Mouse (Mus musculus): ENCODE results near the gene Scn10a.

The Scn10a gene

GRCm38 (mm10) chr9:119575732-119576131 is 143.4 kb downstream of the Scn10a start:
- DNase-seq (ENCODE audit: low spot score in 2 of 2): no peak

- no peak for DNase-seq (ENCODE audit: low spot score in 2 of 2)
Measured at GRCm38 (mm10) chr9:119574366-119574765, 144.8 kb downstream of the Scn10a start.

- DNase-seq (ENCODE audit: low spot score in 2 of 2): no peak
Measured at GRCm38 (mm10) chr9:119573009-119573408, 146.1 kb downstream of the Scn10a start.

- DNase-seq (ENCODE audit: low spot score in 2 of 2): no peak
Measured at GRCm38 (mm10) chr9:119571411-119571888, 147.7 kb downstream of the Scn10a start.

GRCm38 (mm10) chr9:119570652-119571051 is 148.5 kb downstream of the Scn10a start:
- no peak for DNase-seq (ENCODE audit: low spot score in 2 of 2)

- no peak for DNase-seq (ENCODE audit: low spot score in 2 of 2)
Measured at GRCm38 (mm10) chr9:119568732-119569131, 150.4 kb downstream of the Scn10a start.

GRCm38 (mm10) chr9:119567800-119568199 is 151.3 kb downstream of the Scn10a start:
- no peak for DNase-seq (ENCODE audit: low spot score in 2 of 2)

- DNase-seq (ENCODE audit: low spot score in 2 of 2): no peak
Measured at GRCm38 (mm10) chr9:119566214-119566613, 152.9 kb downstream of the Scn10a start.

- DNase-seq (ENCODE audit: low spot score in 2 of 2): no peak
Measured at GRCm38 (mm10) chr9:119564803-119565202, 154.3 kb downstream of the Scn10a start.

GRCm38 (mm10) chr9:119563617-119564016 is 155.5 kb downstream of the Scn10a start:
- no peak for DNase-seq (ENCODE audit: low spot score in 2 of 2)

GRCm38 (mm10) chr9:119562256-119562655 is 156.9 kb downstream of the Scn10a start:
- no peak for DNase-seq (ENCODE audit: low spot score in 2 of 2)

- no peak for DNase-seq (ENCODE audit: low spot score in 2 of 2)
Measured at GRCm38 (mm10) chr9:119561746-119562145, 157.4 kb downstream of the Scn10a start.

GRCm38 (mm10) chr9:119559537-119560276 is 159.4 kb downstream of the Scn10a start:
- DNase-seq (ENCODE audit: low spot score in 2 of 2): no peak

All from thymus, postnatal 10 days (tissue).